Mouse (Mus musculus) lung, postnatal 25 days (tissue): ENCODE data around the gene Extl1.

Source experiments
- DNase-seq: peaks from one replicate; pipeline ENCODE4 v3.0.0; 2022; ENCODE audit warnings: low spot score

Gene Extl1

GRCm38 (mm10) chr4:134388397-134388796 lies 4.7 kb upstream of the Extl1 start:
- peak; percentile 71 for DNase-seq

- DNase-seq = peak; percentile 21
Observed at GRCm38 (mm10) chr4:134387268-134387667, 3.6 kb upstream of the Extl1 start.

GRCm38 (mm10) chr4:134379510-134379909 lies 4.1 kb downstream of the Extl1 start:
- no peak for DNase-seq

- no peak for DNase-seq
Observed at GRCm38 (mm10) chr4:134378089-134378615, 5.5 kb downstream of the Extl1 start.

- DNase-seq = no peak
Observed at GRCm38 (mm10) chr4:134374306-134374705, 9.3 kb downstream of the Extl1 start.

GRCm38 (mm10) chr4:134373295-134373694 lies 10.4 kb downstream of the Extl1 start:
- no peak for DNase-seq

GRCm38 (mm10) chr4:134372294-134372747 lies 11.3 kb downstream of the Extl1 start:
- DNase-seq = peak; percentile 84

- DNase-seq = no peak
Observed at GRCm38 (mm10) chr4:134371316-134371855, 12.3 kb downstream of the Extl1 start.

- no peak for DNase-seq
Observed at GRCm38 (mm10) chr4:134370649-134371221, 12.9 kb downstream of the Extl1 start.

GRCm38 (mm10) chr4:134365280-134365679 lies 18.4 kb downstream of the Extl1 start:
- no peak for DNase-seq

GRCm38 (mm10) chr4:134362586-134362985 lies 21.1 kb downstream of the Extl1 start:
- DNase-seq = peak; percentile 50

- no peak for DNase-seq
Observed at GRCm38 (mm10) chr4:134362124-134362523, 21.5 kb downstream of the Extl1 start.

- no peak for DNase-seq
Observed at GRCm38 (mm10) chr4:134361215-134361614, 22.4 kb downstream of the Extl1 start.

- no peak for DNase-seq
Observed at GRCm38 (mm10) chr4:134359649-134360048, 24.0 kb downstream of the Extl1 start.

- DNase-seq = no peak
Observed at GRCm38 (mm10) chr4:134357461-134357771, 26.2 kb downstream of the Extl1 start.

- peak; percentile 76 for DNase-seq
Observed at GRCm38 (mm10) chr4:134356591-134357460, 26.8 kb downstream of the Extl1 start.

- peak; percentile 68 for DNase-seq
Observed at GRCm38 (mm10) chr4:134355841-134356452, 27.7 kb downstream of the Extl1 start.

GRCm38 (mm10) chr4:134353527-134354409 lies 29.9 kb downstream of the Extl1 start:
- DNase-seq = no peak

- DNase-seq = no peak
Observed at GRCm38 (mm10) chr4:134352929-134353328, 30.7 kb downstream of the Extl1 start.

- DNase-seq = no peak
Observed at GRCm38 (mm10) chr4:134352261-134352707, 31.4 kb downstream of the Extl1 start.
